Mouse (Mus musculus): ENCODE measurements at regions not wholly inside any gene's neighbourhood (a gene's known extent, or its start where the extent isn't known, plus 50 kb on each side); places are given as distances from the start of the nearest gene placed in this dataset.

DNA sequence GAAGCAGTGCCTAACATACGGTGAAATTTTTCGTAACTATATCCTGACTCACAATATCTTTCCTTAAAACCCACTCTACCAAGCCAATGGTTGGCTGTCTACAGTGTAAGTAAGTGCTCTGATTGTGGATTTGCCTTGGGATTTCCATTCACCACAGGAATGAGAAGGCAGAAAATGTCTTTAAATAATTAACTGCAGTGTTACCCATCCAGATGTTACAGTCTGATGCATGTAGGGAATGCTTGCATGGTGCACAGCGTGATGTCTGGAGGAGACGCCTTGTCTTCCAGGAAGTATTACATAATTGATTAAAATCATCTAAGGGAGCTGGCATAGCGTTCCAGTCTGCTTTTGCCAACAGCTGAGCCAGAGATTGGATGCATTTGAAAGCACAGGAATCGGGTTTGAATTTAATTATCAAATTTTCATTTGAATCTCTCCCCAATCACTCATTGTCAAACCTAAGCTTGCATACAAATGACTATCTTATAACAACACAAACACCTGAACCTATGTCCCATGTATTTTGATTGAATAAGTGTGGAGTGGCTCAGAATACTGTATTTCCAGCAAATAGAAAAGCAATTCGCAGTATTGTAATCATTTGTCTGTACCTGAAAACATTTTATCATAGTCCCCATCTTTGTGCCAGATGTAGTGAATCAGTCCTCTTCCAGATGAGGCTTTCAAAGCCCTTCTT, 170.8 kb upstream of the Ano5 start:
- Histone ChIP-seq H3K27ac (ENCODE audit: low read depth, low read length) (no peak overlapping the region), H3K36me3 (ENCODE audit: control insufficient read depth, insufficient read depth) (no peaks in the 10 kb centered on the region), H3K27me3 (replicated peaks; ENCODE audit: control insufficient read depth, insufficient read depth, low read length) (no peaks in the 10 kb centered on the region), H3K4me1 (replicated peaks; ENCODE audit: control insufficient read depth, insufficient read depth, low read length) (no peaks in the 10 kb centered on the region), H3K4me2 (replicated peaks; ENCODE audit: low read depth) (no peak overlapping the region), H3K9ac (ENCODE audit: low read depth, low read length) (no peak overlapping the region), H3K4me3 (ENCODE audit: low read depth, low read length) (no peak overlapping the region), H3K9me3 (ENCODE audit: control insufficient read depth) (no peaks in the 10 kb centered on the region)
- no peak for ATAC-seq
- 75% methylated on average over 7 of the region's 7 CpGs for WGBS
- no peak for TF ChIP-seq CTCF (IDR thresholded peaks at IDR 0.05; ENCODE audit: low read depth)

DNA sequence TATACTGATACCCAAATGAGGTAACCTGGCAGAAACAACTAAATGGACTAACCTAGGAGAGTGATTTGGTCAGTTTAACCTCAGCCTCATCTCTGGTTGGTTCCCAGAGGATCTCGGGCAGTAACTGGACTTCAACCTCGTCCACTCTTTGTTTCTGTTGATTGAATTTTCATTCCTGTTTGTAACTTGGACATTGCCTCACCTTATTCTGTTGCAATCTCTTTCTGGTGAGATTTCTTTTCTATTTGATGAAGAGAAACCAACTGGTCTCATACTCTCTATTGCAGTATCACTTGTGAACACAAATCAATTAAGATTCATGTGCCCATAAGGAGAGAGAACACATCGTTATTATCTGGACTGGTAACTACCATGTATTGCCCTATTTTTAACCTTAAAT, 163.3 kb upstream of the Ano5 start:
- TF ChIP-seq CTCF (IDR thresholded peaks at IDR 0.05; ENCODE audit: low read depth), result no peak
- no peak overlapping the region for H3K27ac ChIP-seq (ENCODE audit: low read depth, low read length)
- H3K9ac ChIP-seq (ENCODE audit: low read depth, low read length), result no peak overlapping the region
- H3K36me3 ChIP-seq (ENCODE audit: control insufficient read depth, insufficient read depth), result no peaks in the 10 kb centered on the region
- no peak overlapping the region for H3K4me2 ChIP-seq (replicated peaks; ENCODE audit: low read depth)
- no peaks in the 10 kb centered on the region for H3K4me1 ChIP-seq (replicated peaks; ENCODE audit: control insufficient read depth, insufficient read depth, low read length)
- H3K27me3 ChIP-seq (replicated peaks; ENCODE audit: control insufficient read depth, insufficient read depth, low read length), result no peaks in the 10 kb centered on the region
- 82% methylated on average over 3 of the region's 3 CpGs for WGBS
- no peaks in the 10 kb centered on the region for H3K9me3 ChIP-seq (ENCODE audit: control insufficient read depth)
- H3K4me3 ChIP-seq (ENCODE audit: low read depth, low read length), result no peak overlapping the region
- ATAC-seq, result no peak

DNA sequence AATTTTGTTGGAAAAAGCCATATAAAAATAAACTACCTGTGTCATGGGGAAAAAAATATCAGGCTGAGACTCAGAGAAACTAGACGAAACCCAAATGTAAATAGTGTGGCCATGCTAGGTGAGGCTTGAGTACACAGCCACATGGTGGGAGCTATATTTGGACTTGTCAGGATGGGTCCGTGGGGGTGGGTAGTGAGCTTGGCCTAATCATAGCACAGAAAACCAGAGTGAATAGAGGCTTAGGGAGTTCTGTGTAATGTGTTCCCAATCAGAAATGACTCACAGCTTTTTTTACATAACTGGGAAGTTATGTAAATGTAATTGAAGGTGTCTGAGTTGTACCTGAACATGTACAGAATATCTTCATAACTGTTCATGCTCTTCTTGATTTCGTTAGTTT, 150.7 kb upstream of the Ano5 start:
- H3K27ac ChIP-seq (ENCODE audit: low read depth, low read length), result no peak overlapping the region
- TF ChIP-seq CTCF (IDR thresholded peaks at IDR 0.05; ENCODE audit: low read depth), result no peak
- H3K36me3 ChIP-seq (ENCODE audit: control insufficient read depth, insufficient read depth), result no peaks in the 10 kb centered on the region
- WGBS, result 53% methylated on average over 3 of the region's 3 CpGs
- no peaks in the 10 kb centered on the region for H3K9me3 ChIP-seq (ENCODE audit: control insufficient read depth)
- no peak overlapping the region for H3K9ac ChIP-seq (ENCODE audit: low read depth, low read length)
- H3K27me3 ChIP-seq (replicated peaks; ENCODE audit: control insufficient read depth, insufficient read depth, low read length), result no peaks in the 10 kb centered on the region
- no peak overlapping the region for H3K4me3 ChIP-seq (ENCODE audit: low read depth, low read length)
- H3K4me2 ChIP-seq (replicated peaks; ENCODE audit: low read depth), result no peak overlapping the region
- no peaks in the 10 kb centered on the region for H3K4me1 ChIP-seq (replicated peaks; ENCODE audit: control insufficient read depth, insufficient read depth, low read length)
- no peak for ATAC-seq

DNA sequence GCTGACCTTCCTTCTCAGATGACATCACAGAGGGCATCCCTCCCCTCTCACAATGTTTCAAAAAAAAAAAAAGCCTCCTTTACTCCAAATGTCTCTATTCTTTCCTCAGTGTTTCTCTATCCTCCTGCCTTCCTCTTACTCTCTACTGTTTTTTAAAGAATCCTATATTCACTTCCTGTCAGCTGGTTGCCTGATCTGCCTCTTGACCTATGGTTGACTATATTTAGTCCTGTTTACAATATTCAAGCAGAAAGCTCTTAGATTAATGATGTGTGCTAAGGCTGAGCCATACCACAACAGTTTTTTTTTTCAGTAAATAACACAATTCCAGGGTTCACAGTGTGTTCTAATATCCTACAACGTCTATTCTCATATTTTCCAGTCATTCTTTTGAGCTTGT, 133.2 kb upstream of the Ano5 start:
- TF ChIP-seq CTCF (IDR thresholded peaks at IDR 0.05; ENCODE audit: low read depth), result no peak
- Histone ChIP-seq H3K27me3 (replicated peaks; ENCODE audit: control insufficient read depth, insufficient read depth, low read length) (no peaks in the 10 kb centered on the region), H3K36me3 (ENCODE audit: control insufficient read depth, insufficient read depth) (no peaks in the 10 kb centered on the region), H3K9me3 (ENCODE audit: control insufficient read depth) (no peaks in the 10 kb centered on the region), H3K4me2 (replicated peaks; ENCODE audit: low read depth) (no peak overlapping the region), H3K9ac (ENCODE audit: low read depth, low read length) (no peak overlapping the region), H3K4me1 (replicated peaks; ENCODE audit: control insufficient read depth, insufficient read depth, low read length) (no peaks in the 10 kb centered on the region), H3K27ac (ENCODE audit: low read depth, low read length) (no peak overlapping the region), H3K4me3 (ENCODE audit: low read depth, low read length) (no peak overlapping the region)
- ATAC-seq, result no peak
- WGBS, result 60% methylated on average over 1 of the region's 1 CpGs

All from intestine, postnatal 0 days (tissue).